Mouse (Mus musculus): ENCODE results near the gene Mcu. TPM values are rescaled to one million over a fixed set of nuclear protein-coding genes. Genes with fewer than 3 reads are reported as not detected.
A peak's percentile ranks its signal among the peaks of the same experiment; 100 is the strongest.

The Mcu gene
- total RNA-seq, 1 experiment: 12.3 TPM

DNA sequence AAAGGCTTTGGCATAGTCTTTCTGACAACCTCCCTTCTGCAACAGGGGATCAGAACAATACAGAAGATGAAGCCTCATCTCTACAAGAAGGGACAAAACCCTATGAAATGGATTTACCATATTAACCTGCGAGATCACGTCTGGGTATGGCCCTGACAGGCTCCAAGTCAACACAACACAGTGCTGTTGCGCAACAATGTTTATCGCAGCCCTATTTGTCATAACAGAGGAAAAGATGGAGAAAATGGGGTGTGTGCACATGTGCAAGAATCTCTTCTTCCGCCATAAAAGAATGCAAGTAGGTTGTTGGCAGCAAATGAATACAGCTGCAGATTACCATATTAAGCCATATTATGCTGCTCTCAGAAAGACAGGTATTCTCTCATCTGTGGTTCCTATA, 88.7 kb downstream of the Mcu start:
- Histone ChIP-seq H3K36me3 (ENCODE audit: control insufficient read depth, insufficient read depth, low read length, poor library complexity, severe bottlenecking) (no peaks in the 10 kb centered on the region), H3K9ac (ENCODE audit: insufficient read depth, low read depth, low read length, poor library complexity, severe bottlenecking) (no peak overlapping the region), H3K4me3 (ENCODE audit: insufficient read depth in 1 of 2, low read depth in 1 of 2, low read length in 2 of 2, poor library complexity in 1 of 2, severe bottlenecking in 1 of 2) (no peak overlapping the region), H3K4me1 (ENCODE audit: control insufficient read depth in 2 of 2, insufficient read depth in 2 of 2, low read length in 2 of 2, poor library complexity in 1 of 2) (peaks cover 2 to 4% of the 10 kb centered on the region in 2 experiments; a peak in 3 of 4 replicates), H3K27ac (ENCODE audit: insufficient read depth, low read depth, low read length, poor library complexity, severe bottlenecking) (no peak overlapping the region), H3K9me3 (ENCODE audit: control insufficient read depth, insufficient read depth, low read depth, low read length) (no peaks in the 10 kb centered on the region)
- in situ Hi-C loops (cut with MboI; ENCODE audit: low sequenced_read_pairs in 2 of 2, unreplicated experiment in 2 of 2): no loop called here
- no peak for TF ChIP-seq ZNF384 (IDR thresholded peaks at IDR 0.05; ENCODE audit: low read depth, low read length)
- TF ChIP-seq MAFK (IDR thresholded peaks at IDR 0.05; ENCODE audit: insufficient read depth, low read depth, low read length): no peak
- TF ChIP-seq ZC3H11A (IDR thresholded peaks at IDR 0.05; ENCODE audit: borderline replicate concordance, low read depth, low read length): no peak
- no peak for TF ChIP-seq HCFC1 (IDR thresholded peaks at IDR 0.05; ENCODE audit: borderline replicate concordance, insufficient read depth, low read length)
- no peak for TF ChIP-seq CHD2 (IDR thresholded peaks at IDR 0.05; ENCODE audit: low read depth, low read length)
- no peak for DNase-seq (ENCODE audit: low read depth, low spot score)

GRCm38 (mm10) chr10:59527311-59527710, 89.2 kb downstream of the Mcu start:
- Histone ChIP-seq H3K4me3 (ENCODE audit: insufficient read depth in 1 of 2, low read depth in 1 of 2, low read length in 2 of 2, poor library complexity in 1 of 2, severe bottlenecking in 1 of 2) (no peak overlapping the region), H3K9me3 (ENCODE audit: control insufficient read depth, insufficient read depth, low read depth, low read length) (no peaks in the 10 kb centered on the region), H3K9ac (ENCODE audit: insufficient read depth, low read depth, low read length, poor library complexity, severe bottlenecking) (no peak overlapping the region), H3K27ac (ENCODE audit: insufficient read depth, low read depth, low read length, poor library complexity, severe bottlenecking) (no peak overlapping the region), H3K36me3 (ENCODE audit: control insufficient read depth, insufficient read depth, low read length, poor library complexity, severe bottlenecking) (no peaks in the 10 kb centered on the region), H3K4me1 (ENCODE audit: control insufficient read depth in 2 of 2, insufficient read depth in 2 of 2, low read length in 2 of 2, poor library complexity in 1 of 2) (peaks cover 2 to 4% of the 10 kb centered on the region in 2 experiments; a peak in 3 of 4 replicates)
- no peak for DNase-seq (ENCODE audit: low read depth, low spot score)
- TF ChIP-seq MAFK (IDR thresholded peaks at IDR 0.05; ENCODE audit: insufficient read depth, low read depth, low read length): no peak
- TF ChIP-seq ZC3H11A (IDR thresholded peaks at IDR 0.05; ENCODE audit: borderline replicate concordance, low read depth, low read length): no peak
- TF ChIP-seq ZNF384 (IDR thresholded peaks at IDR 0.05; ENCODE audit: low read depth, low read length): no peak
- TF ChIP-seq HCFC1 (IDR thresholded peaks at IDR 0.05; ENCODE audit: borderline replicate concordance, insufficient read depth, low read length): no peak
- TF ChIP-seq CHD2 (IDR thresholded peaks at IDR 0.05; ENCODE audit: low read depth, low read length): no peak
- in situ Hi-C loops (cut with MboI; ENCODE audit: low sequenced_read_pairs in 2 of 2, unreplicated experiment in 2 of 2): no loop called here

DNA sequence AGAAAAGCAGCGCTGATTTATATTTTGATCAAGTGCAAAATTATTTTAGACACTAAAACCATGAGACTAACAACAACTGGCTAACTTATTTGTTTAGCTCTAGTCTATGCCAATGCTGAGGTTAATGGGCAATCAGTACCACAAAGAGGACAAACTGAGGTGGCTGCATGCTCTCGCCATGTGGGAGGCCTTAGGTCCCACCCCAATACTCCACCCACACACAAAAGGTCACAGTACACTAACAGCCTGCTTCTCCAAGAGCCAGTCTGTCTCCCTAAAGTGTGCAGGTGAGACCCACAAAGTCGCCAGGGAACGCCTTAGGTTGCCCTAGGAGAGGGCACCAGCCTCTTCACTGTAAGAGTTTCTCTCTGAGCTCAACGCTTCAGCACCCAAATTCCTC, 91.8 kb downstream of the Mcu start:
- H3K4me3 ChIP-seq (ENCODE audit: insufficient read depth in 1 of 2, low read depth in 1 of 2, low read length in 2 of 2, poor library complexity in 1 of 2, severe bottlenecking in 1 of 2): peak overlapping the region in 1 of 2 experiments; percentile 23; a peak in 1 of 4 replicates
- no peaks in the 10 kb centered on the region for H3K36me3 ChIP-seq (ENCODE audit: control insufficient read depth, insufficient read depth, low read length, poor library complexity, severe bottlenecking)
- no peaks in the 10 kb centered on the region for H3K9me3 ChIP-seq (ENCODE audit: control insufficient read depth, insufficient read depth, low read depth, low read length)
- in situ Hi-C loops (cut with MboI; ENCODE audit: low sequenced_read_pairs in 2 of 2, unreplicated experiment in 2 of 2): no loop called here
- no peak overlapping the region for H3K27ac ChIP-seq (ENCODE audit: insufficient read depth, low read depth, low read length, poor library complexity, severe bottlenecking)
- H3K9ac ChIP-seq (ENCODE audit: insufficient read depth, low read depth, low read length, poor library complexity, severe bottlenecking): no peak overlapping the region
- peaks cover 2 to 4% of the 10 kb centered on the region in 2 experiments; a peak in 3 of 4 replicates for H3K4me1 ChIP-seq (ENCODE audit: control insufficient read depth in 2 of 2, insufficient read depth in 2 of 2, low read length in 2 of 2, poor library complexity in 1 of 2)
- no peak for DNase-seq (ENCODE audit: low read depth, low spot score)
- TF ChIP-seq HCFC1 (IDR thresholded peaks at IDR 0.05; ENCODE audit: borderline replicate concordance, insufficient read depth, low read length): no peak
- TF ChIP-seq ZC3H11A (IDR thresholded peaks at IDR 0.05; ENCODE audit: borderline replicate concordance, low read depth, low read length): no peak
- TF ChIP-seq CHD2 (IDR thresholded peaks at IDR 0.05; ENCODE audit: low read depth, low read length): no peak
- no peak for TF ChIP-seq ZNF384 (IDR thresholded peaks at IDR 0.05; ENCODE audit: low read depth, low read length)
- TF ChIP-seq MAFK (IDR thresholded peaks at IDR 0.05; ENCODE audit: insufficient read depth, low read depth, low read length): no peak

DNA sequence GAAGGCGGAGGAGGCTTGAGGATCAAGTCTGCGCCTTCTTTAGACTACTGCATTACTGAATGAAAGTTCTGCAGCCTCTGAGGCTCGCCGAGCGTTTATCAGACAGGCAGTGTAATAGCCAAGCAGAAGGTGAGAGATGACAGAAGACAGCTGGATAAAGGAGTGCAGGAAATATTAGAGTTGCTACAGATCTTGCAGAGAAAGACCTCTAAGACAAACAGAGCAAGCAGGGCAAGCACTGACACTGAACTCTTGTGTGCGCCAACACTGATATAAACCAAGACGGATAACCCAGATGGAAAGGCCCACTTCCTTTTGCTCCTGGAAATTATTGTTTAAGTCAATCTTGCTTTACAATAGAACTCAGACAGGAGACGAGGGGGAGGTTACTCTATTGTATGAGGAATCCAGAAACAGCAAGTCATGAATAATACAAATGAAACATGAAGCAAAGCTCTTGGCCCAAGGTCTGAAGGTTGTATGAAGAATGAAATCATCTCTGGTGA, 92.6 kb downstream of the Mcu start:
- in situ Hi-C loops (cut with MboI; ENCODE audit: low sequenced_read_pairs in 2 of 2, unreplicated experiment in 2 of 2): no loop called here
- Histone ChIP-seq H3K4me3 (ENCODE audit: insufficient read depth in 1 of 2, low read depth in 1 of 2, low read length in 2 of 2, poor library complexity in 1 of 2, severe bottlenecking in 1 of 2) (no peak overlapping the region), H3K36me3 (ENCODE audit: control insufficient read depth, insufficient read depth, low read length, poor library complexity, severe bottlenecking) (no peaks in the 10 kb centered on the region), H3K27ac (ENCODE audit: insufficient read depth, low read depth, low read length, poor library complexity, severe bottlenecking) (no peak overlapping the region), H3K4me1 (ENCODE audit: control insufficient read depth in 2 of 2, insufficient read depth in 2 of 2, low read length in 2 of 2, poor library complexity in 1 of 2) (peaks cover 2 to 4% of the 10 kb centered on the region in 2 experiments; a peak in 3 of 4 replicates), H3K9me3 (ENCODE audit: control insufficient read depth, insufficient read depth, low read depth, low read length) (no peaks in the 10 kb centered on the region), H3K9ac (ENCODE audit: insufficient read depth, low read depth, low read length, poor library complexity, severe bottlenecking) (no peak overlapping the region)
- TF ChIP-seq CHD2 (IDR thresholded peaks at IDR 0.05; ENCODE audit: low read depth, low read length) (no peak), ZNF384 (IDR thresholded peaks at IDR 0.05; ENCODE audit: low read depth, low read length) (no peak), ZC3H11A (IDR thresholded peaks at IDR 0.05; ENCODE audit: borderline replicate concordance, low read depth, low read length) (no peak), MAFK (IDR thresholded peaks at IDR 0.05; ENCODE audit: insufficient read depth, low read depth, low read length) (no peak), HCFC1 (IDR thresholded peaks at IDR 0.05; ENCODE audit: borderline replicate concordance, insufficient read depth, low read length) (no peak)
- no peak for DNase-seq (ENCODE audit: low read depth, low spot score)

Measured in ES-E14 (cell line).